In genomic region chr10:77522021-77522731, GRCm38 (mm10) we compare ENCODE assay signal across 8 mouse cellular contexts. TPM values are rescaled to one million over a fixed set of nuclear protein-coding genes. Genes with fewer than 3 reads are reported as not detected.
DNase-seq lines count a peak whose midpoint lies in the region; ATAC-seq and TF ChIP-seq lines count a peak whose summit lies in the region.

No protein-coding gene starts in this region.

- peak overlapping the region; percentile 55 for H3K4me2 ChIP-seq in embryonic facial prominence, embryonic 14.5 days (ENCODE audit: low read depth, low read length)
- H3K4me2 ChIP-seq in intestine, postnatal 0 days (replicated peaks; ENCODE audit: low read depth) = peak overlapping the region; percentile 45

- H3K27me3 ChIP-seq in embryonic facial prominence, embryonic 14.5 days (replicated peaks; ENCODE audit: control insufficient read depth, insufficient read depth, low read length) = no peaks in the 10 kb centered on the region
- no peaks in the 10 kb centered on the region for H3K27me3 ChIP-seq in intestine, postnatal 0 days (replicated peaks; ENCODE audit: control insufficient read depth, insufficient read depth, low read length)

- peak; percentile 53 for ATAC-seq in embryonic facial prominence, embryonic 14.5 days (ENCODE audit: low read depth)
- no peak for ATAC-seq in intestine, postnatal 0 days

- no peak for TF ChIP-seq CTCF in left cerebral cortex, adult 2 months (IDR thresholded peaks at IDR 0.05)
- no peak for TF ChIP-seq CTCF in intestine, postnatal 0 days (IDR thresholded peaks at IDR 0.05; ENCODE audit: low read depth)

- intact Hi-C loops in left cerebral cortex, adult 2 months (cut with DNase I) = loop anchor here (5.0 kb wide), 1 partner anchor 35 kb away; no protein-coding TSS in a partner anchor
- intact Hi-C loops in left cerebral cortex, postnatal 14 days (cut with DNase I) = no loop called here

- WGBS in embryonic facial prominence, embryonic 14.5 days = 10% methylated on average over 16 of the region's 18 CpGs
- 24% methylated on average over 18 of the region's 18 CpGs for WGBS in intestine, postnatal 0 days

- no peak overlapping the region for H3K27ac ChIP-seq in left cerebral cortex, adult 2 months
- H3K27ac ChIP-seq in embryonic facial prominence, embryonic 14.5 days (replicated peaks; ENCODE audit: low read depth, low read length) = no peak overlapping the region
- H3K27ac ChIP-seq in intestine, postnatal 0 days (ENCODE audit: low read depth, low read length) = no peak overlapping the region; the same call in 1 of the 2 replicates

- peak overlapping the region; percentile 14 for H3K9ac ChIP-seq in embryonic facial prominence, embryonic 14.5 days (ENCODE audit: low read depth, low read length)
- no peak overlapping the region for H3K9ac ChIP-seq in intestine, postnatal 0 days (ENCODE audit: low read depth, low read length)

- no peaks in the 10 kb centered on the region for H3K36me3 ChIP-seq in embryonic facial prominence, embryonic 14.5 days (ENCODE audit: control insufficient read depth, insufficient read depth, low read length)
- no peaks in the 10 kb centered on the region for H3K36me3 ChIP-seq in intestine, postnatal 0 days (ENCODE audit: control insufficient read depth, insufficient read depth)

- DNase-seq in left cerebral cortex, adult 2 months (ENCODE audit: extremely low spot score in 1 of 2, low spot score in 2 of 2) = no peak
- DNase-seq in left cerebral cortex, postnatal 14 days (ENCODE audit: low spot score in 2 of 2) = no peak
- DNase-seq in embryonic facial prominence, embryonic 14.5 days (ENCODE audit: low spot score) = peak; percentile 32
- DNase-seq in naive thymus-derived CD4-positive, alpha-beta T cell, adult 2 months (ENCODE audit: low read depth) = peak; percentile 84
- no peak for DNase-seq in urinary bladder, postnatal 4 days (ENCODE audit: low spot score in 2 of 2)
- DNase-seq in left cerebral cortex, adult 18-20 months (ENCODE audit: low spot score in 2 of 2) = no peak
- DNase-seq in layer of hippocampus, postnatal 36 days = no peak

- peak overlapping the region; percentile 27 for H3K4me3 ChIP-seq in left cerebral cortex, adult 2 months
- peak overlapping the region; percentile 14 for H3K4me3 ChIP-seq in embryonic facial prominence, embryonic 14.5 days (ENCODE audit: low read depth, low read length)
- H3K4me3 ChIP-seq in intestine, postnatal 0 days (ENCODE audit: low read depth, low read length) = no peak overlapping the region

- H3K4me1 ChIP-seq in embryonic facial prominence, embryonic 14.5 days (ENCODE audit: control insufficient read depth, insufficient read depth, low read length) = peaks cover 4% of the 10 kb centered on the region; the same call in 1 of the 2 replicates
- no peaks in the 10 kb centered on the region for H3K4me1 ChIP-seq in intestine, postnatal 0 days (replicated peaks; ENCODE audit: control insufficient read depth, insufficient read depth, low read length)

- no peaks in the 10 kb centered on the region for H3K9me3 ChIP-seq in embryonic facial prominence, embryonic 14.5 days (ENCODE audit: control insufficient read depth, low read length)
- no peaks in the 10 kb centered on the region for H3K9me3 ChIP-seq in intestine, postnatal 0 days (ENCODE audit: control insufficient read depth)

RNA-seq across cellular contexts. Expression of gene Fam207a, which starts 6.6 kb away (rescaled TPM):
- 10 to 100 TPM; 32.6 to 35.7 TPM for total RNA-seq in left cerebral cortex, adult 2 months (2021)
- 10 to 100 TPM; 32.2 to 33.4 TPM for total RNA-seq in left cerebral cortex, postnatal 14 days (2021)
- 34.2 and 38.5 TPM in 2 replicates for polyA plus RNA-seq in embryonic facial prominence, embryonic 14.5 days (2014; fragmentation: Nextera tagmentation; extraction: Ambion mirVana)
- 37.9 and 38.2 TPM in 2 replicates for polyA plus RNA-seq in intestine, postnatal 0 days (2015; fragmentation: Nextera tagmentation; extraction: Ambion mirVana)
- total RNA-seq in left cerebral cortex, adult 18-20 months (2021) = 10 to 100 TPM; 34.7 to 35.8 TPM
- 10 to 100 TPM; 35.1 to 37.4 TPM for total RNA-seq in layer of hippocampus, postnatal 36 days (2021)

RNA-seq across cellular contexts. Expression of gene Itgb2, which starts 7.9 kb away (rescaled TPM):
- 1 to 10 TPM; 3.0 to 3.5 TPM for total RNA-seq in left cerebral cortex, adult 2 months (2021)
- 1 to 10 TPM; 3.1 to 3.2 TPM for total RNA-seq in left cerebral cortex, postnatal 14 days (2021)
- 3.0 and 3.5 TPM in 2 replicates for polyA plus RNA-seq in embryonic facial prominence, embryonic 14.5 days (2014; fragmentation: Nextera tagmentation; extraction: Ambion mirVana)
- 1.7 and 2.1 TPM in 2 replicates for polyA plus RNA-seq in intestine, postnatal 0 days (2015; fragmentation: Nextera tagmentation; extraction: Ambion mirVana)
- total RNA-seq in left cerebral cortex, adult 18-20 months (2021) = 1 to 10 TPM; 3.6 to 3.8 TPM
- total RNA-seq in layer of hippocampus, postnatal 36 days (2021) = 1 to 10 TPM; 3.6 TPM

RNA-seq across cellular contexts. Expression of gene Pttg1ip, which starts 59.3 kb away (rescaled TPM):
- 10 to 100 TPM; 71.6 to 77.6 TPM for total RNA-seq in left cerebral cortex, adult 2 months (2021)
- 10 to 100 TPM; 74.0 to 75.1 TPM for total RNA-seq in left cerebral cortex, postnatal 14 days (2021)
- 135 and 143 TPM in 2 replicates for polyA plus RNA-seq in embryonic facial prominence, embryonic 14.5 days (2014; fragmentation: Nextera tagmentation; extraction: Ambion mirVana)
- 200 and 201 TPM in 2 replicates for polyA plus RNA-seq in intestine, postnatal 0 days (2015; fragmentation: Nextera tagmentation; extraction: Ambion mirVana)
- total RNA-seq in left cerebral cortex, adult 18-20 months (2021) = 10 to 100 TPM; 67.0 to 72.0 TPM
- 10 to 100 TPM; 68.2 to 69.0 TPM for total RNA-seq in layer of hippocampus, postnatal 36 days (2021)

Comparison
In these comparisons a context has a peak if more than half of its experiments do, and no peak if none do; other contexts are left out.
1. DNase-seq: peak in embryonic facial prominence, embryonic 14.5 days (single experiment) and naive thymus-derived CD4-positive, alpha-beta T cell, adult 2 months (single experiment); none in left cerebral cortex, adult 2 months (0 of 2), left cerebral cortex, postnatal 14 days (0 of 2), urinary bladder, postnatal 4 days (0 of 2), left cerebral cortex, adult 18-20 months (0 of 2) and layer of hippocampus, postnatal 36 days (0 of 2).